Mouse (Mus musculus) large intestine, adult 2 months (tissue): ENCODE results near the gene Ces1f. TPM values are rescaled to one million over a fixed set of nuclear protein-coding genes. Genes with fewer than 3 reads are reported as not detected.
A peak's percentile ranks its signal among the peaks of the same experiment; 100 is the strongest.
"Not testable (repeated sequence)": the region's sequence is repeated elsewhere in the genome, so short reads cannot be mapped to it uniquely, and the experiment has no call there.

Experiments used
- DNase-seq: peaks from one replicate; pipeline ENCODE4 v3.0.0-alpha.2; 2012; ENCODE audit warnings: low read depth, low spot score
- WGBS: fragments of 180-500 bp; shearing (Covaris S2); methylation state at CpG from one replicate; pipeline ENCODE4 v1.1.7; 2018; 5-methylcytosine and 5-hydroxymethylcytosine counted together
- polyA plus RNA-seq: library from polyadenylated mRNA; depleted of rRNA; stranded (reverse); fragments of >200 nt; gene quantifications from 2 replicates; pipeline ENCODE4 v1.2.3, GENCODE M21; 2012; rRNA removed

The Ces1f gene
- 17.7 and 20.5 TPM in 2 replicates for polyA plus RNA-seq

DNA sequence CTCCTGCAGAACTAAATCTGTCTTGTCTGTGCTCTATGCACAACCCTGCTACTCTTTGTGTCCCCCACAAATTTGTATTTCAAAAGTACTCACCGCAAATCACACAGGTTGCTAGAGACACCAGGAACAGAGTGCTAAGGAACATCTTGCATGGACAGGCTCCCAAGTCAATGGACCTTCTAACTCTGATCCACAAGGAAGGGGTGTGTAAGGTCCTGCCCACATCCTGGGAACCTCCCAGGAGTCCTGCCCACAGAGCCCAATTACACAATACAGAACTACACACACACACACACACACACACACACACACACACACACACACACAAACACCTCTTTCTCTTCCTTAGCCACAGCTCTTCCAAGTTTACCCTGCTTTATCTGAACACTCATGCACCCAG is at the start of gene Ces1f:
TSS of gene Ces1f (minus strand) at position 192 of the 400 bp plus-strand sequence.
- DNase-seq = no peak
- 78% methylated on average over 1 of the region's 1 CpGs for WGBS

DNA sequence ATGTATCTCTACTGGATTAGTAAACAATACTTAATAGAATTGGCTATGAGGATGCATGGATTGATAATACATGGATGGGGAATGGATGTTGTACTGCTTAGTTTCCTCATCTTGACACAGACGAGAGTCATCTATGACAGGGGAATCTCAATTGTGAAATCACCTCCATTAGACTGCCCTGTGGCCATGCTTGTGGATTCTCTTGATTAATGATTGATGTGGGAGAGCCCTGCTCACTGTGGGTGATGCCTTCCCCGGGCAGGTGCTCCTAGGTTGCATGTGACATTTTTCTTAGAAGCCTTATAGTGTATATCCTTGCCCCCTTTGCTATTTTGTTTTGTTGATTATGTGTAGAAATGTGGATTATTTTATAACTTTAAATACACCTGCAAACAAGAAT is 45.6 kb upstream of the Ces1f start:
- WGBS = 55% methylated on average over 2 of the region's 2 CpGs

DNA sequence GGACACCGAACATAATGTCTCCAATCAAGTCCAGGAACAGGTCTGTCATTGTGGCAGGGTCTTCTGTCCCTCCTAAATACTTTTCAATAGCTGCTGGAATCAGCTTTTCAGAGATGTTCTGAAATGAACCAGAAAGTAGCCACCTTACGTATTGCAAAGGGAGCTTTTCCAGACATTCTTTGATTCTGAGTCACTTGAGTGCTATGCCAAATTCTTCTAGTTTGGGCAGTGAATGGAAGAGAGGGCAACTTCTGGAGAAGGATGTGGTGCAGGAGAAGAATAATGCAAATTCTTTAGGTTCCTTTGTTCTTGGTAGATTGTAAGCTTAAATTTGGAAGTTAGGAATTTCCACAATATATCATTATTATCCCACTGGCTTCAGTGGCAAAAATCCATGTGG is 37.5 kb upstream of the Ces1f start:
- WGBS = 81% methylated on average over 2 of the region's 2 CpGs
- DNase-seq = no peak

More for the DNA sequence above, 45.6 kb upstream of the Ces1f start:
- DNase-seq = no peak

DNA sequence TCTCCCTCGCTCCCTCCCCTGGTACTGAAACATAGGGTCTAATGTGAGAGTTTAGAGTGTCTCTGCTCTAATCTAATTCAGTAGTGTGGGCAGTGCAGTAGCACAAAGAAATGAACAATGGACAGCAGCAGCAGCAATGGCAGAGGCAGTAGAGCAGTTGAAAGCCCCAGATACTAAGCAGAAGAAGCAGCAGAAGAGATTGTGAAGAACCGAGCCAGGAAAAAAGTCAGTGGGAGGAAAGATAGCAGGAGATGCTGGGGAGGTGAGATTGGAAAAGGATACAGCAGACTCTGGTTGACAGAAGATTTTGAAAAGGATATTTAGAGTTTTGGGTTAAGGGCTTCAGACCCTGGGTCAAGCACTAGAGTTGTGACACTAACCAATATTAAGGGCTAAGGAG is 36.0 kb upstream of the Ces1f start:
- DNase-seq = no peak
- 92% methylated on average over 2 of the region's 2 CpGs for WGBS

DNA sequence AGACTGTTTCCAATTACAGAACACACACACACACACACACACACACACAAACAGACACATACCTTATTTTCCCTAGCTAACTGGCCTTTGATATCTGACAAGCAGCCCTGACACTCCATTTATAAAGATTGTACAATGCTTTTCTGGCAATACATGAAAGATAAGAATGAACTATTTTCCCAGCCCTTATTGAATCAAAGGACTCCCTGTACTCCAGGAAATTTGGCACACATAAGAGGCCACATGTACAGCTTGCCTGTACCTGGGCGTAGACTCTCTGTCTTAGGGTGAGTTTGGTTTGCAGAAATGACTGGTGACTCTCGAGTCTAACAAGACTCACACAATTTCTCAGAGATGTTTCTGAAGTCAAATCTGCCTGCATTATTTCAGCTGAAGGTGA is 4.3 kb upstream of the Ces1f start:
- DNase-seq = no peak
- WGBS = 32% methylated on average over 2 of the region's 2 CpGs

DNA sequence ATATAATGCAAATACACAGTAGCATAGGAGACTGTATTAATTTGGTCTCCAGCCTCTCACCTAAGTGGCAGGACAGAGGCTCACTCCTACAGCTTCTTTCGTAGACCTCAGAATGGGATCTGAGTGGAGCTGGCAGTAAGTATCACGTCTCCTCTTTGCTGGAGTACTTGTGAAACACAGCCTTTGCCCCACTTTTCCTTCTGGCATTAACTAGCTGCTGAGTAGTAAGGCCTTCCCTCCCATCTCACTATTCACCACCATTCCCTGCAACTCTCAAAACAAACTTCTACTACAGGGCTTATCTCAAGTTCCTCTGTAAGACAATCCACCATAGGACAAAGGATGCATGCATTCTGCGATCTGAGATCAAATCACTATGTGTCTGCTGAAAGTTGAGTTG is 2.8 kb upstream of the Ces1f start:
- DNase-seq = no peak
- 77% methylated on average over 3 of the region's 3 CpGs for WGBS

DNA sequence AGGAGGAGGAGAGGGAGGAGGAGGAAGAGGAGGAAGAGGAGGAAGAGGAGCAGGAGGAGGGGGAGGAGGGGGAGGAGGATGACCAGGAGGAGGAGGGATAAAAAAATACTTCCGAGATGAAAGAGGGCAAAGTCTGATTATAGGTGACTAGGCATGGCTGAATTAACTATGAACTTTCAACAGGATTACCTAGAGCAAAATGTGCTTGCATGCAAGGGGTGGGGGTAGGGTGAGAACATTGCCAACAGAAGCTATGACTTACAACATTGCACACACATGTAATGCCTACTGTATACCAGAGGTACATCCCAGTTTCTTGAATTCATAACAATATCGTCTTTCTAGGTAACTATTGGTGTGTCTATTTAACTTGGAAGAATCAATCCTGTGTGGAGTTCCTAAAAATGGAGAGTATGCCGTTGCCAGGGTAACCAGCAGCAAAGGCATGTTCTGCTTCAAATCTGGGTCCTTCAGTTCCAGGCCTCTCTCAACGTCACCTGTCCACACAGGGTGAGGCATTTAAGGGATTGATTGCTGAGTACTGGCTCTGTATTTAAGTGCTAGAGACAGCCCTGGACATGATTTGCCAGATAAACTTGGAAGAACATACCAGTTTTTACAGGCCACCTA is 1.3 kb downstream of the Ces1f start:
- WGBS = 46% methylated on average over 4 of the region's 4 CpGs
- DNase-seq = no peak

DNA sequence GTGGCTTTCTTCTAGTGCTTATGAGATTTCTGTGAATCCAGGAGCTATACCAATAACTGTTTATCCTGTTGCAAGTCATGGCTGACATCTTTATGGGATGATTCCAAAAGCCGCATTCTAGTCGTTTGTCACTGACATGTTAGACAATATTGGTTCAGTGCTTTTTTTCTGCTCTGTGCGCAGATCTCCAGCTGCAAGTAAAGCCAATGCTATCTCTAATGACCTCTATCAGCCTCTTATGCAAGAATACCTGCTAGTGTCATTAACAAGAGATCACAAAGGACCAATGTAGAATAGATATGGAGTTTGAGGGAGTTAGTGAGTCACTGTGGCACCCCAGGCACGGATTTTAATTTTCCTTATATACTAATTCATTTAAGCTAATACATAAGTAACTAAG is 4.9 kb downstream of the Ces1f start:
- 76% methylated on average over 4 of the region's 4 CpGs for WGBS

DNA sequence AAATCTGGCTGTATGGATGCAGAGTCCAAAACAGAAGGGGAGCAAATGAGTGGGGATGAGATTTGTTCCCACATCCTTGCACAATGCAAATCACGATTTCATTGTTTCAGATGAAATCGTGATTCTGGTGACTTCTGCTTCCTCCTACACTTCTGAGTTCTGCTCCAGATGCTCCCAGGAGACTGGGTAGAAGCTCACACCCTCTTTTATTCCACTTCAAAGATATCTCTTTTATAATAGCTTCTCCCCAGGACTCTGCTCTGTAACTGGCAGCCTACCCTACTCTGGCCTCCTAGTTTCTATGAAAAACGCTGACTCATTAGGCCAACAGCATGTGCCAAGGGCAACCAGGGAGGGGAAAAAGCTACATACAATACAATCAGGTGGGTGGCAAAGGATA is 6.2 kb downstream of the Ces1f start:
- DNase-seq = no peak
- WGBS = 28% methylated on average over 3 of the region's 3 CpGs

More for the DNA sequence above, 4.9 kb downstream of the Ces1f start:
- no peak for DNase-seq

DNA sequence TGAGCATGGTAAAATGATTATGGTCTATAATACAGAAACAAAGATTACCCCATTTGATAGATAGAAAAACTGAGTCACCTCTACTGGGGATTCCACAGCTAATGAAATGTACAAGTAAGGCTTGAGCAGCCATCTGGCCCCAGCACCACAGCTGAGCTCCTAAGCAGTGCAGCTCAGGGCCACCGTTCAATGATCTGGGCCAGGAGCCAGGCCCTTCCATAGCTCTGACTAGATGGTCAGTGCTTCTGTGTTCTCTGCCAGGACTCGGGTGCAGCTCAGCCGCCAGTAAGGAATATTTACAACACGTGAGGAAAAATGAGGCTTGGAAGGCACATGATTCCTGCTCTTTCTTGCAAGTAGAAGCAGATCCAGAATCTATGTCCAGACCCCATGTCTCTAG is 6.9 kb downstream of the Ces1f start:
- DNase-seq = no peak
- WGBS = 23% methylated on average over 4 of the region's 4 CpGs

DNA sequence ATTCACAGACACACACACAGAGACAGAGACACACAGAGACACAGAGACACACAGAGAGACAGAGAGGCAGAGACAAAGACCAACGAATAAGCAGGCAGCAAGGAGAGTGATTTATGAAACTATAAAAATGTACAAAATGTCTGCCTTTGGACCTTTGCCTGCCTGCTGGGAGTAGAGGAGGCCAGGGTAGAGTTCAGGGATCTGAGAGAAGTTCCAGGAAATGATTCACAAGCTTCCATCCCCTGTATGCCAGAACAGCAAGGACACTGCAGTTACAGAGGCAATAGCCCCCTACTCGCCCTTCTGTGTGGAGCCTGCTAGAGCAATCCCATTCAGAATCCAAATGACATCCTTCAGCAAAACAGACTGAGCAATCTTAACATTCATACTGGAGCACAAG is 18.1 kb downstream of the Ces1f start:
- no peak for DNase-seq
- 25% methylated on average over 2 of the region's 2 CpGs for WGBS

DNA sequence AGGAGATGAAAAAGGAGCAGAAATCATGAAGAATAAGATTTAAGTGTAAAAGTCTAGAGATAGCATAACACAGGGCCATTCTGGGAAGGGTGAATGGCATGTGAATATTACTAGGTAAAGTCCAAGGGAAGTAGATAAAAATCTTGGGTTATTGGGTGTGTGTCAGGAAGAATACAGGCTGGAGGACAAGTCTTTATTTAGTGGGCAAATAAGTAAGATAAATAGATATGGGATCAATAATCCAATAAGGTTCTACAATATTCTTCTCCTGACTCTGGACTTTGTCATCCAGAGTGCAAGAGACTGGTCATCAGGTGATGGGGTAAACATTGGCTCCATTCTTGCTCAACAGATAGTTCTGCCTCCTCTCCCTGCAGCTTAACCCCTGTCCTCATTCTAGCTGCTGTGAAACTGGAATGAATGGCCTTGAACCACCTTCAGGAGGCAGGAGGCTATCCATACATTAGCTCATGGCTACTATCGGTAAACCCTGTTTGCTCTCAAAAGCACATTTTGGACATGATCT is 27.1 kb downstream of the Ces1f start:
- 80% methylated on average over 1 of the region's 1 CpGs for WGBS
- DNase-seq = no peak

DNA sequence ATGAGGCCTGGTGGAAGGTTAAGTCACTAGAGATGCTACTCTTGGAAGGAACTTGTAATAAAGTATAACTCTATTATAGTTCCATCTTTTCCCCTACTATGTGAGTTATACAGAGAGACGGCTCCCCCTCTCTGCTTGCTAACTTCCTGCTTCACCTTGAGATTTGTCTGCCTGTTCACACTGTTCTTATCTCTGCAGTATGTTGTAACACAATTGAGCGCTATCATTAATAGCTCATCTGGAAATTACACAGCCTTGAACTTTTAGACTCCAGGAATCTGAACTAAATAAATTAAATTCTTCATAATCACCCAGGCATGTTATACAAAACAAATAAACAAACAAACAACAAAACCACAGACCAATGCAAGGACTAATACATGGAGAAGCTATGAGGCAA is 33.5 kb downstream of the Ces1f start:
- 78% methylated on average over 2 of the region's 2 CpGs for WGBS
- DNase-seq = no peak

DNA sequence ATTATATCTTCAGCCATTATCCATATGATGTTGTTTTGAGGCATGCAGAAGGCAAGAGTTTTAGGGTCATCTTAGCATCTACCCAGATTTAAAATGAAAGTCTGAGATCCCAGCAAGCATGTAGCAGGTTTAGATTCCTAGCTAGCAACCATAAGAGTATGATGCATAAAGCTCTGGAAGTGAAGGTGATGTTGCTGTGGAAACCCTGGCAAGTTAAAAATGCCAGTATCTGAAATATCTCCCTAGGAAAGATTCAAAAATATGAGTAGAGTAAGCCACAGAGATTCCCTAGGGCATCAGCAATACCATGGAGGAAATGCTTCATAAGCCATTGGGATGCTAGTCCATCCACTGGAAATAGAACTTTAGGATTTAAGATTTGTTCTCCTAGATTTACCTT is 39.7 kb downstream of the Ces1f start:
- DNase-seq = no peak

DNA sequence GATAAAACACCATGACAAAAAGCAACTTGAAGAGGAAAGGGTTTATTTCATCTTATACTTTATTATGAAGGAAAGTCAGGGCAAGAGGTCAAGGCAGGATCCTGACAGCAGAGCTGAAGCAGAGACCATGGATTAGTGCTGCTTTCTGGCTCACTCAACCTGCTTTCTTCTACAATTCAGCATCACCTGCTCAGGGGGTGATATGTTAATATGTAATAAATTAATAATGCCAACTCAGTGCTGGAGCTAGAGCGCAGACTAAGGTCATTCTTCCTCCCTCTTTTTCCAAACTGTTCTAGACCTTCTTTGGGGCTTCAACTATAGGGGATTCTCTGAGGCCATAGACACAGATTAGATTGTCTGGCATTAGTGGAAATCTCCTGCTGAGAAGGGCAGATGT is 43.9 kb downstream of the Ces1f start:
- 97% methylated on average over 1 of the region's 1 CpGs for WGBS

DNA sequence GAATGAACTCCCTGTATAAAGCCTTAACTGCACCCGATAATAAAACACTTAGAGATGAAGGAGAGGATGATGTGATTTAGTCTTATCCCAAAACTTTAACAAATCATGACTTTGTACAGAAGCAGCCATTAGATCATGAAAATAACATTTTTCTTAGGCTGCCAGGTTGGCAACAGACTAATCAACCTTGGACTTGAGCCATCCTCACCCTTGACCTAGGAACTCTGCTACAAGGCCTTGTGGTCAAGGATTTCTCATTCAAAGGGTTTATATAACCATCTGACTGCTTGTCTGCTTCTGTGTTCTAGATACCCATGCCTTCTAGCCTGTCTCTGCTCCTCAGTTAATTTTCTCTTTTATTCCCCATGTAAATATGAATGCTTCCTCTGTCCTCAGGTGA is 44.8 kb downstream of the Ces1f start:
- DNase-seq = no peak
- 85% methylated on average over 1 of the region's 1 CpGs for WGBS

More for the DNA sequence above, 43.9 kb downstream of the Ces1f start:
- no peak for DNase-seq

DNA sequence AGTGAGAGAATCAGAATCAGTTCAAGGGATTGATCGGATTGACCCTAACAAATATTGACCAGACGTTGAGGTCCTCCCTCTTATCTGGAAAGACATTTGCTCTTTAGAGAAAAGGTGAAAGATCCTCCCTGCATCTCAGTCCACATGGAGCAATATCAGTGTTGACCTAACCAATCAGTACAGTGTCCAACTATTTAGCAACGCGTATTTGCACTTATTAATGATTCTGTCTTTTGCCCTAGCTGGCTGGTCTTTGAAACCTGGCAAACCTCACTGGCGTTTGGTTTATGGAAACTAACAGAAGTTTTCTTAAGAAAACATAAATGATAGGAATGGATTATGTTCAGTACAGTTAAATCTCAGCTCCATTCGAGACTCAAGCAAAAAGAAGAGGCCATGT is 45.5 kb downstream of the Ces1f start:
- WGBS = 81% methylated on average over 6 of the region's 6 CpGs

DNA sequence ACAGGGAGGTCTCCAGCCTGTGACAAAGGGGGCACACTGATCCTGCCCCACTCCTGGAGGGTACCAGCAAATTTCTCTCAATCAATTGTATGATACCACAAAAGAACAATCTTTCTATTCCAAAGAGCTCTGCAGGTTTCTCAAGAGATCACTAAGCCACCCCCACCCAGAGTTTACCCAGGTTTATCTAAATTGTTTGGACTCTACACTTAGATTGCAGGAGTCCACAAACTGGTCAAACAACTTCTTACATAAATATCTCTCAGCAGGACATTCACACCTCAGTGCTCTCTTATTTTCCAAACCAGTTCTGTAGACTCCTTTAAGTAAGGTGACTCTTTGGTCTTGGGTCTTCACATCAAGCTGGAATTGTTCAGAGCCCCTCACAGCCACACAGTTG is 50.1 kb downstream of the Ces1f start, which contains the start of gene Ces1e:
TSS of gene Ces1e (minus strand) at position 174 of the 400 bp plus-strand sequence.
- DNase-seq = peak; percentile 78

More for the DNA sequence above, 45.5 kb downstream of the Ces1f start:
- DNase-seq = no peak

DNA sequence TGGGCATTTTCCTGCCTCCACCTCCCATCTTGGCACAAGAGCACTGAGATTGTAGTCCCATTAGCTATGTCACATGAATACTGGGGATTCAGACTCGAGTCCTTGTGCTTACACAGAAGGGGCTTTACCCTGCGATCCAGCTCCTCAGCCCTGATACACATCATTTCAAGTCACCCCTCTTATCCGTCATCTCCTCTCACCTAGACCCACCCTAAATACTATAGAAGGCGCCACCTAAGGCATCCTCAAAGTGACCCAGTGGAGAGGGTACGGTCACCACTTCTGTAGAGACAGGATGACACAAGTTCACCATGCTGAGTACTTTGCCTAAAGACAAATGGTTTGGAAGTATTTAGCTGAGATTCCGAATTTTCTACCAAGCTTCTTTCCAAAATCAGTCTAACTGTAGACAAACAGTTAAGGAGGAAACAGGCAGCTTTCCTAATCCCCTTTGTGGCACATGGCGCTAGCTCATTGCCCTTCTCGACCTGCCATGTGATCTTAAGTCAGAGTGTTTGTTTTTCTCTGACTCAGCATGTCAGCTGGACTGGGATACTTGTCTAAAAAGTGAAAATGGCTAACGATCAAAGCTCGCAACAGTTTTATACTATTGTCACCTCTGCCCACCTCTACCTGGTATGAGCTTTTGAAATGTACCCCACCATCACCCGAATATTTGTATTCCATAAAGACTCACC is 50.7 kb downstream of the Ces1f start:
- peak; percentile 59 for DNase-seq
- 40% methylated on average over 11 of the region's 11 CpGs for WGBS

DNA sequence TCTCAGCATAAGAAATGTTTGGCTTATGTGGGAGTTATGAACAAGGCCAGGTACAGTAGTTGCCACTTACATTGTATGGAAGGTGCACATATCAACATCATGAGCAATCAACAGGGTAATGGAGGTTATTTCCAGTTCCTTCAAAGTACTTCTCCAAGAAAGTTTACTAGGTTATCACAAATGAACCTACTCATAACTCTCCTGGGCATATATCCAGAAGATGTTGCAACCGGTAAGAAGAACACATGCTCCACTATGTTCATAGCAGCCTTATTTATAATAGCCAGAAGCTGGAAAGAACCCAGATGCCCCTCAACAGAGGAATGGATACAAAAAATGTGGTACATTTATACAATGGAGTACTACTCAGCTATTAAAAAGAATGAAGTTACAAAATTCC is 53.1 kb downstream of the Ces1f start:
- 40% methylated on average over 1 of the region's 1 CpGs for WGBS
- DNase-seq = not testable (repeated sequence)

DNA sequence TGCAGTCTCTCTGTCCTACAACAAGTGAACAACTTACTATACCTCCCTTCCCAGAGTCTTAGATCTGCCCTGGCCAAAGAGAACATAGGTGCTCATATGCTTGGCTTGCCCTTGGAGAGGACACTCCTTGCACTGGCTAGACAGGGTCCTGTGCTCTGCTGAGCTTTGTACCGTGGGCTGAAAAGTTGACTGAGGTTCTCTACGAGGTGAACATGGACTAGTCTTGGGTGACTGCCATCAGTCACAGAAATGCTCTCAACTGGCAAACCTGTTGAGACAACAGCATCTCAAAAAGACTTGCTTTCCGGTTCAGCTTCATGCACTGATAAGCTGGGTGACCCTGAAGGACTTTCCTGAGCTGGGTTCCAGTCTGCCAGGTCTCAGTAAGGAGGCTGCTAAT is 57.7 kb downstream of the Ces1f start:
- 70% methylated on average over 3 of the region's 3 CpGs for WGBS
- no peak for DNase-seq
